Mouse (Mus musculus) embryonic facial prominence, embryonic 10.5 days (tissue): ENCODE measurements around the gene Ace3. TPM values are rescaled to one million over a fixed set of nuclear protein-coding genes. Genes with fewer than 3 reads are reported as not detected.
A peak's percentile ranks its signal among the peaks of the same experiment; 100 is the strongest.
"Not testable (repeated sequence)": the region's sequence is repeated elsewhere in the genome, so short reads cannot be mapped to it uniquely, and the experiment has no call there.

Source experiments
- DNase-seq: peaks from one replicate; pipeline ENCODE4 v3.0.0-alpha.2; 2017; ENCODE audit warnings: low spot score
- H3K27ac ChIP-seq: fragments of 300-500 bp; sonication (generic); replicated peaks from 2 replicates; pipeline ENCODE4 v1.5.1; 2016; ENCODE audit warnings: mild to moderate bottlenecking
- H3K27me3 ChIP-seq: fragments of 300-500 bp; sonication (generic); replicated peaks from 2 replicates; pipeline ENCODE4 v1.6.1; 2016; ENCODE audit warnings: low read depth, mild to moderate bottlenecking; ENCODE audit not compliant: poor library complexity, severe bottlenecking
- H3K36me3 ChIP-seq: fragments of 300-500 bp; sonication (generic); replicated peaks from 2 replicates; pipeline ENCODE4 v1.6.1; 2016; ENCODE audit warnings: mild to moderate bottlenecking, moderate library complexity
- H3K4me1 ChIP-seq: fragments of 300-500 bp; sonication (generic); 2 replicates; pipeline ENCODE4 v1.6.1; 2016
- H3K4me3 ChIP-seq: fragments of 300-500 bp; sonication (generic); 2 replicates; pipeline ENCODE4 v1.5.1; 2016; ENCODE audit warnings: mild to moderate bottlenecking, moderate library complexity
- H3K9me3 ChIP-seq: fragments of 300-500 bp; sonication (generic); 2 replicates; pipeline ENCODE4 v1.6.1; 2016; ENCODE audit warnings: mild to moderate bottlenecking
- WGBS: fragments of 180-500 bp; shearing (Covaris S2); methylation state at CpG from one replicate; pipeline ENCODE4 v1.1.7; 2016; 5-methylcytosine and 5-hydroxymethylcytosine counted together
- polyA plus RNA-seq: library from polyadenylated mRNA; unstranded; fragments of >200 nt; fragmentation: Nextera tagmentation; extraction: Ambion mirVana; gene quantifications from 2 replicates; pipeline ENCODE4 v1.2.1, GENCODE M21; 2016

The Ace3 gene
- polyA plus RNA-seq, 1 experiment from 2014 or later = not detected

DNA sequence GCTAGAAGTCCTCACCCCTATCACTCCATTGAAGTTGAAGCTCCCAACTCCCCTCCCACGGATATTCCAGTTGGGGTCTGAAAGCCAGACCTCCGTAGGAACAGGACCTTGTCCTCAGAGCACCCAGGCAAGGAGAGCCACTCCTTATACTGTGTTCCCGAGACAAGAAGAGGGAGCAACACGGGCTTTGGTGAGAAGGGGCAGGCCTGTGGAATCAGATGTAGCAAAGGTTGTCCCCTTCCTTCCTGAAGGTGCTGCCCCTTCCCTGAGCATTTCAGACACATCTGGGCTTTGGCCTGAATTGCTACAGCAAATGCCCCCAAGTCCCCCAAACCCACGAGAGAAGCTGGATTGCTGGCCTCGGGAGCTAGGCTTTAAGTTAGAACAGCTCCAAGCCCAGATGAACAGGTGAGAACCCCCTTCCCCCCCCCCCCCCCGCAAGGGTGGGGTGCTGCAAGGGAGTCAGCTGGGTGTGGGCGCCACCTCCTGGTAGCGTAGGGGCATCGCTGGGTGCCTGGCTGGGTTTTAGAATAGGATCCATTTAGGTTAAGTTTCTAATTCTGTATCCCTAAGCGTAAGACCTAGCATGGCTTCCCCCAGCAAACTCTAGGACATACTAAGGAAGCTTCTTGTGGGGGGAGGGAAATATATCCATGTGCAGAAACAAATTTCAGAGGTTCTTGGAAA is 32.1 kb downstream of the Ace3 start:
- 43% methylated on average over 11 of the region's 11 CpGs for WGBS
- peak; percentile 64 for DNase-seq
- Histone ChIP-seq H3K4me1 (no peaks in the 10 kb centered on the region), H3K27me3 (peaks cover 14% of the 10 kb centered on the region), H3K4me3 (no peak overlapping the region), H3K27ac (no peak overlapping the region), H3K9me3 (no peaks in the 10 kb centered on the region), H3K36me3 (peaks cover 9% of the 10 kb centered on the region)

DNA sequence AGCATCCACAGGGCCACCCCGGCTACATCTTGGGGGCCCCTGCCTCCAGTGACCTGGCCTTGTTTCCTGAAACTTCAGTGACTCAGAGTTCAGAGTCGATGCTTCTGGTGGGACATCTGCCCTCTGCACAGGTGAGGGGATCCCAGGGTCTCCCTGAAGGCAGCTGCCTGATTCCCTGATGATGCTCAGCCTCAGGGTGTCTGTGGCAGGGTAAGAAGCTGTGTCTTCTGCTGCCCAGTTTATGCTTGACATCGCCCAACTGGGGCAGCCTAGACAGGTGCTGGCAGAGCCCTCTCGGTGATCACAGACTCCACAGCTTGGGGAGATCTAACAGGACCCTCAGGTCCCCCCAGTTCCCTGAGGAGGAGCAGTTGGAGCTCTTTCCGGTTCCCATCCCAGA is 33.1 kb downstream of the Ace3 start:
- Histone ChIP-seq H3K4me1 (no peaks in the 10 kb centered on the region), H3K27me3 (peaks cover 8% of the 10 kb centered on the region), H3K4me3 (no peak overlapping the region), H3K27ac (no peak overlapping the region), H3K36me3 (peaks cover 9% of the 10 kb centered on the region), H3K9me3 (peaks cover 2% of the 10 kb centered on the region; the same call in 1 of the 2 replicates)
- 93% methylated on average over 5 of the region's 5 CpGs for WGBS
- no peak for DNase-seq

DNA sequence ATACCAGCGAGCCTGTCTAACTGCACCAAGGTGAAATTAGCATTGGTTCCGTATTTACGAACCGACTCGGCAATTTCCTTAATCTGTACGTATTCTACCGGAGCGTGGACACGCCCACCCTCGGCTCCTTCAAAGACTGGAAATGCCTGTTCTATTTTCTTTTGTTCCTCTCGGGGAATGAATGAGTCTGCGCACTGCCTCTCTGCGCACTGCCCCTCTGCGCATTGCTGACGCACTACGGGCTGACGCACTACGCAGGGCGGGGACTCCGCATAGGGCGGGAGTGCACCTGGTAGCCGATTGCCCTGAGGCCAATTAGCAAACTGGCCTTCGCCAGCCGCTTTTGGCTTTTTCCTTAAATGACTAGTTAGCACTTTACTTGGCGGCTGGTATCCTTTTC is 37.6 kb downstream of the Ace3 start:
- H3K27ac ChIP-seq = peak overlapping the region; percentile 66; the same call in 1 of the 2 replicates
- H3K36me3 ChIP-seq = not testable (repeated sequence)

GRCm38 (mm10) chr11:106033491-106033919 is 39.0 kb downstream of the Ace3 start:
- WGBS = 41% methylated on average over 11 of the region's 11 CpGs

More for the DNA sequence above, 37.6 kb downstream of the Ace3 start:
- not testable (repeated sequence) for DNase-seq, H3K27me3 ChIP-seq, H3K9me3 ChIP-seq
- Histone ChIP-seq H3K4me3 (peak overlapping the region; percentile 53), H3K4me1 (peaks cover 18% of the 10 kb centered on the region)
- 54% methylated on average over 15 of the region's 25 CpGs for WGBS

DNA sequence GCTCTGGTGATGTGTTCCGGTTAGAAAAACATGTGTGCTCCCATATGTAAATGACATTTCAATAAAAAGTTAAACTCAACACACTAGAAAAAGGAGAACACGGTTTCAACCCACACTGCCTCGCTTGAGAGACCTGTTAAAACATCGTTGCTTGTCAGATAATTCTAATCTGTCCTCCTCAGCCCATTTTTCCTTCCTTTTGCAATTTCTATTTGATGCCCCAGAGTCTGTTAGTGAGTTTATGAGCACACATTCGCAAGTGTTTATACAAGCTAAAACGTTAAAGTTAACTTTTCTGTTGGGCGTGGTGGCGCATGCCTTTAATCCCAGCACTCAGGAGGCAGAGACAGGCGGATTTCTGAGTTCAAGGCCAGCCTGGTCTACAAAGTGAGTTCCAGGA is 40.5 kb downstream of the Ace3 start:
- 88% methylated on average over 9 of the region's 9 CpGs for WGBS
- Histone ChIP-seq H3K9me3 (peaks cover 2% of the 10 kb centered on the region; the same call in 1 of the 2 replicates), H3K4me1 (peaks cover 34% of the 10 kb centered on the region), H3K4me3 (no peak overlapping the region), H3K27ac (no peak overlapping the region), H3K27me3 (no peaks in the 10 kb centered on the region), H3K36me3 (peaks cover 8% of the 10 kb centered on the region; the same call in 1 of the 2 replicates)
- no peak for DNase-seq

More at GRCm38 (mm10) chr11:106033491-106033919, 39.0 kb downstream of the Ace3 start:
- Histone ChIP-seq H3K9me3 (peaks cover 2% of the 10 kb centered on the region; the same call in 1 of the 2 replicates), H3K4me1 (peaks cover 29% of the 10 kb centered on the region), H3K27me3 (no peaks in the 10 kb centered on the region), H3K4me3 (peak overlapping the region; percentile 36), H3K36me3 (no peaks in the 10 kb centered on the region), H3K27ac (peak overlapping the region; percentile 85)
- peak; percentile 66 for DNase-seq

GRCm38 (mm10) chr11:106036548-106037417 is 42.3 kb downstream of the Ace3 start, which contains the start of gene Dcaf7:
Gene Dcaf7 (plus strand): TSS chr11:106036872.
- under 1% methylated on average over 66 of the region's 66 CpGs for WGBS

GRCm38 (mm10) chr11:106037418-106037751 is 42.9 kb downstream of the Ace3 start:
- peak; percentile 77 for DNase-seq
- Histone ChIP-seq H3K9me3 (no peaks in the 10 kb centered on the region), H3K4me1 (peaks cover 34% of the 10 kb centered on the region), H3K4me3 (peak overlapping the region; percentile 99), H3K27me3 (no peaks in the 10 kb centered on the region), H3K36me3 (peaks cover 14% of the 10 kb centered on the region; the same call in 1 of the 2 replicates), H3K27ac (peak overlapping the region; percentile 90)
- under 1% methylated on average over 13 of the region's 13 CpGs for WGBS

More at GRCm38 (mm10) chr11:106036548-106037417, 42.3 kb downstream of the Ace3 start, which contains the start of gene Dcaf7:
- Histone ChIP-seq H3K4me1 (peaks cover 34% of the 10 kb centered on the region), H3K27me3 (no peaks in the 10 kb centered on the region), H3K4me3 (peak within 1 kb of the TSS; percentile 99), H3K9me3 (peaks cover 1% of the 10 kb centered on the region; the same call in 1 of the 2 replicates), H3K36me3 (peaks cover 14% of the 10 kb centered on the region; the same call in 1 of the 2 replicates), H3K27ac (peak within 1 kb of the TSS; percentile 90)
- peak; percentile 98 for DNase-seq

DNA sequence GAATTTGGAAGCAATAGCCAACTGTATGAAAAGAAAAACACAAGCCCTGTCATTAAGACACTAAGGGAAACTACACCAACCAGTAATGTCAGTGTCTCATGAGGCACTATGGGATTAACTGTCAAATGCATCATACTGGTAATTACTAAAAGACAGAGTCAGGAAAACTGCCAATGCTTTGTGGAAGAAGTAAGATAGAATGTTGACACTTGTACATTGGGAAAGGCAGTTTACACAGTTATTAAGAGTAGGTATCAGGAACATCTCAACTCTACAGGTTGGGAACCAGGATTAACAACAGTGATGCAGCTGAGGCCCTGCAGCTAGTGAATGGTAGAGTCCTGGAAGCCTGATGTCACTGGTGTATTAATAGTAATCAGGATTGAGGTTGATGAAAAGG is 49.9 kb downstream of the Ace3 start:
- Histone ChIP-seq H3K4me3 (no peak overlapping the region), H3K36me3 (peaks cover 51% of the 10 kb centered on the region), H3K27me3 (no peaks in the 10 kb centered on the region), H3K27ac (no peak overlapping the region), H3K4me1 (no peaks in the 10 kb centered on the region), H3K9me3 (no peaks in the 10 kb centered on the region)
- no peak for DNase-seq

- Histone ChIP-seq H3K4me1 (no peaks in the 10 kb centered on the region), H3K36me3 (peaks cover 57% of the 10 kb centered on the region)
Observed at GRCm38 (mm10) chr11:106045256-106045655, 50.8 kb downstream of the Ace3 start.

DNA sequence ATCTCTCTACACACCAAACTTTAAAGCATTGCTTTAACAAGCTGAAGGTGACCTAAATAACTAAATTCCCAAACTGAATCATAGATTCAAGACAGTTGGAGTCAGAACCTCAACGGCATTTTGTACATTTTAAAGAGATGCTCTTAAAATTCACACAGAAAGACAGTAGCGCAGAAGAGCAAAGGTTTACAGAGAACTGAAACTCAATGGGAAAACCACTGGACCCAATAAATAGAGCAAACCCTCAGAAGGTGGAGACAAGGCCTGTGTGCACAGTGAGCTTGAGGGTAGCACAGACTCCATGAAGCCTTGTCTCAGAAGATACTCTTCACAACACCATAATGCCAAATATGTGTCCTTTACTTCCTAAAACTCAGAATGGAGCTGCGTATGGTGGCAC is 51.3 kb downstream of the Ace3 start:
- no peaks in the 10 kb centered on the region for H3K9me3 ChIP-seq
- no peak overlapping the region for H3K4me3 ChIP-seq
- no peak for DNase-seq
- no peaks in the 10 kb centered on the region for H3K4me1 ChIP-seq
- 92% methylated on average over 3 of the region's 3 CpGs for WGBS
- peaks cover 57% of the 10 kb centered on the region for H3K36me3 ChIP-seq
- no peak overlapping the region for H3K27ac ChIP-seq
- H3K27me3 ChIP-seq = no peaks in the 10 kb centered on the region

More at GRCm38 (mm10) chr11:106045256-106045655, 50.8 kb downstream of the Ace3 start:
- Histone ChIP-seq H3K4me3 (no peak overlapping the region), H3K27ac (no peak overlapping the region), H3K9me3 (no peaks in the 10 kb centered on the region), H3K27me3 (no peaks in the 10 kb centered on the region)
- 85% methylated on average over 1 of the region's 1 CpGs for WGBS
- DNase-seq = no peak

GRCm38 (mm10) chr11:106046584-106046983 is 52.1 kb downstream of the Ace3 start:
- Histone ChIP-seq H3K4me3 (no peak overlapping the region), H3K4me1 (no peaks in the 10 kb centered on the region), H3K9me3 (no peaks in the 10 kb centered on the region), H3K36me3 (peaks cover 64% of the 10 kb centered on the region), H3K27ac (no peak overlapping the region), H3K27me3 (no peaks in the 10 kb centered on the region)
- DNase-seq = no peak
- 83% methylated on average over 9 of the region's 9 CpGs for whole genome bisulfite sequencing

- Histone ChIP-seq H3K4me1 (no peaks in the 10 kb centered on the region), H3K4me3 (no peak overlapping the region), H3K27ac (no peak overlapping the region), H3K27me3 (no peaks in the 10 kb centered on the region), H3K36me3 (peaks cover 100% of the 10 kb centered on the region), H3K9me3 (no peaks in the 10 kb centered on the region)
- WGBS = 93% methylated on average over 2 of the region's 2 CpGs
- DNase-seq = no peak
Observed at GRCm38 (mm10) chr11:106053921-106054320, 59.4 kb downstream of the Ace3 start.
